Mouse (Mus musculus) lung, postnatal 0 days (tissue): ENCODE measurements around the gene Dgkd. TPM values are rescaled to one million over a fixed set of nuclear protein-coding genes. Genes with fewer than 3 reads are reported as not detected.

Experiments used
- ATAC-seq: fragments of 200-750 bp; cut with Nextera tagmentation; 2 replicates; pipeline ENCODE4 v1.8.0; 2017; ENCODE audit warnings: moderate library complexity
- DNase-seq: peaks from one replicate; pipeline ENCODE4 v3.0.0-alpha.2; 2016; ENCODE audit warnings: low spot score
- H3K27ac ChIP-seq: fragments of 300-500 bp; sonication (generic); 2 replicates; pipeline ENCODE4 v1.5.1; 2014; ENCODE audit warnings: antibody characterized with exemption, mild to moderate bottlenecking, low read length, mixed read lengths
- H3K27me3 ChIP-seq: fragments of 300-500 bp; sonication (generic); replicated peaks from 2 replicates; pipeline ENCODE4 v1.6.1; 2014; ENCODE audit warnings: low read length, mixed read lengths; ENCODE audit not compliant: insufficient read depth
- H3K36me3 ChIP-seq: fragments of 300-500 bp; sonication (generic); 2 replicates; pipeline ENCODE4 v1.6.1; 2014; ENCODE audit warnings: low read length, mixed read lengths; ENCODE audit not compliant: insufficient read depth
- H3K4me1 ChIP-seq: fragments of 300-500 bp; sonication (generic); 2 replicates; pipeline ENCODE4 v1.6.1; 2014; ENCODE audit warnings: antibody characterized with exemption, low read depth, low read length, mixed read lengths; ENCODE audit not compliant: insufficient read depth
- H3K4me2 ChIP-seq: fragments of 300-500 bp; sonication (generic); replicated peaks from 2 replicates; pipeline ENCODE4 v1.6.1; 2014; ENCODE audit warnings: low read depth, mild to moderate bottlenecking, low read length, moderate library complexity, mixed read lengths
- H3K4me3 ChIP-seq: fragments of 300-500 bp; sonication (generic); 2 replicates; pipeline ENCODE4 v1.5.1; 2014; ENCODE audit warnings: low read depth, low read length
- H3K9ac ChIP-seq: fragments of 300-500 bp; sonication (generic); replicated peaks from 2 replicates; pipeline ENCODE4 v1.6.1; 2014; ENCODE audit warnings: low read depth, mild to moderate bottlenecking
- H3K9me3 ChIP-seq: fragments of 300-500 bp; sonication (generic); 2 replicates; pipeline ENCODE4 v1.6.1; 2016; ENCODE audit warnings: low read length, mixed read lengths
- CTCF ChIP-seq: IDR thresholded peaks from 2 replicates; pipeline ENCODE4 v1.5.1; 2016; ENCODE audit warnings: antibody characterized with exemption, mild to moderate bottlenecking
- EP300 ChIP-seq: IDR thresholded peaks from 2 replicates; pipeline ENCODE4 v1.6.1; 2016; ENCODE audit warnings: antibody characterized with exemption, mild to moderate bottlenecking, control low read depth
- WGBS: fragments of 180-500 bp; shearing (Covaris S2); extraction: QIAGEN DNeasy Blood & Tissue Kit; methylation state at CpG from one replicate; pipeline ENCODE4 v1.1.7; 2014; 5-methylcytosine and 5-hydroxymethylcytosine counted together
- polyA plus RNA-seq: library from polyadenylated mRNA; unstranded; fragments of >200 nt; fragmentation: Nextera tagmentation; extraction: Ambion mirVana; gene quantifications from 2 replicates; pipeline ENCODE4 v1.2.1, GENCODE M21; 2015

Gene Dgkd
- polyA plus RNA-seq, 1 experiment from 2014 or later = 24.3 TPM

- 0 out of 2 replicates have a peak, but pooled peaks have one; percentile 0 for TF ChIP-seq CTCF
- no peak for TF ChIP-seq EP300
Observed at GRCm38 (mm10) chr1:87853601-87854361, 694 bp downstream of the Dgkd start.

GRCm38 (mm10) chr1:87854411-87854810 lies 1.3 kb downstream of the Dgkd start:
- H3K27ac ChIP-seq = peak overlapping the region; percentile 81
- no peak for DNase-seq
- 21% methylated on average over 6 of the region's 6 CpGs for WGBS
- no peaks in the 10 kb centered on the region for H3K36me3 ChIP-seq
- H3K9me3 ChIP-seq = no peaks in the 10 kb centered on the region
- no peak for TF ChIP-seq EP300
- TF ChIP-seq CTCF = no peak
- H3K4me3 ChIP-seq = peak overlapping the region; percentile 94
- peak overlapping the region; percentile 86 for H3K9ac ChIP-seq
- peaks cover 20% of the 10 kb centered on the region; the same call in 1 of the 2 replicates for H3K4me1 ChIP-seq
- no peaks in the 10 kb centered on the region for H3K27me3 ChIP-seq
- ATAC-seq = no peak
- peak overlapping the region; percentile 92 for H3K4me2 ChIP-seq

More at GRCm38 (mm10) chr1:87853601-87854361, 694 bp downstream of the Dgkd start:
- Histone ChIP-seq H3K27me3 (no peaks in the 10 kb centered on the region), H3K36me3 (no peaks in the 10 kb centered on the region), H3K9ac (peak overlapping the region; percentile 86), H3K9me3 (no peaks in the 10 kb centered on the region), H3K4me3 (peak overlapping the region; percentile 94), H3K4me1 (peaks cover 25% of the 10 kb centered on the region; the same call in 1 of the 2 replicates), H3K4me2 (peak overlapping the region; percentile 92), H3K27ac (peak overlapping the region; percentile 81)
- DNase-seq (peak; percentile 42), ATAC-seq (peak; percentile 8)
- WGBS = 2% methylated on average over 21 of the region's 48 CpGs

- DNase-seq (no peak), ATAC-seq (no peak)
- Histone ChIP-seq H3K9ac (no peak overlapping the region), H3K27me3 (no peaks in the 10 kb centered on the region), H3K9me3 (no peaks in the 10 kb centered on the region), H3K27ac (peak overlapping the region; percentile 81; the same call in 1 of the 2 replicates), H3K4me1 (peaks cover 19% of the 10 kb centered on the region; the same call in 1 of the 2 replicates), H3K4me3 (peak overlapping the region; percentile 94), H3K4me2 (peak overlapping the region; percentile 92), H3K36me3 (no peaks in the 10 kb centered on the region)
- TF ChIP-seq EP300 (no peak), CTCF (no peak)
- WGBS = 36% methylated on average over 2 of the region's 2 CpGs
Observed at GRCm38 (mm10) chr1:87854851-87855251, 1.8 kb downstream of the Dgkd start.

GRCm38 (mm10) chr1:87855522-87855921 lies 2.4 kb downstream of the Dgkd start:
- no peak for DNase-seq
- no peak for TF ChIP-seq CTCF
- no peak for TF ChIP-seq EP300
- ATAC-seq = no peak
- Histone ChIP-seq H3K9ac (no peak overlapping the region), H3K4me2 (no peak overlapping the region), H3K4me3 (no peak overlapping the region), H3K36me3 (no peaks in the 10 kb centered on the region), H3K4me1 (peaks cover 21% of the 10 kb centered on the region; the same call in 1 of the 2 replicates), H3K27ac (no peak overlapping the region), H3K27me3 (no peaks in the 10 kb centered on the region), H3K9me3 (no peaks in the 10 kb centered on the region)
- 59% methylated on average over 1 of the region's 1 CpGs for WGBS

- no peak overlapping the region for H3K27ac ChIP-seq
- no peaks in the 10 kb centered on the region for H3K27me3 ChIP-seq
- WGBS = 66% methylated on average over 3 of the region's 3 CpGs
- H3K4me1 ChIP-seq = peaks cover 21% of the 10 kb centered on the region; the same call in 1 of the 2 replicates
- H3K9ac ChIP-seq = no peak overlapping the region
- DNase-seq (peak; percentile 47), ATAC-seq (no peak)
- H3K9me3 ChIP-seq = no peaks in the 10 kb centered on the region
- TF ChIP-seq EP300 (no peak), CTCF (no peak)
- no peak overlapping the region for H3K4me3 ChIP-seq
- no peak overlapping the region for H3K4me2 ChIP-seq
- no peaks in the 10 kb centered on the region for H3K36me3 ChIP-seq
Observed at GRCm38 (mm10) chr1:87856823-87857222, 3.7 kb downstream of the Dgkd start.

GRCm38 (mm10) chr1:87858031-87858430 lies 4.9 kb downstream of the Dgkd start:
- WGBS = 52% methylated on average over 1 of the region's 1 CpGs

More at GRCm38 (mm10) chr1:87858031-87858430, 4.9 kb downstream of the Dgkd start:
- no peak overlapping the region for H3K4me2 ChIP-seq
- H3K27ac ChIP-seq = no peak overlapping the region
- no peak overlapping the region for H3K9ac ChIP-seq
- DNase-seq (no peak), ATAC-seq (no peak)
- H3K36me3 ChIP-seq = no peaks in the 10 kb centered on the region
- H3K4me3 ChIP-seq = no peak overlapping the region
- TF ChIP-seq CTCF = no peak
- no peak for TF ChIP-seq EP300
- no peaks in the 10 kb centered on the region for H3K27me3 ChIP-seq
- peaks cover 16% of the 10 kb centered on the region; the same call in 1 of the 2 replicates for H3K4me1 ChIP-seq
- no peaks in the 10 kb centered on the region for H3K9me3 ChIP-seq
